Mouse (Mus musculus) liver (tissue): ENCODE data around the gene Tdrd7.

Experiments
- DNase-seq: peaks from one replicate; pipeline ENCODE4 v3.0.0-alpha.2; 2020; ENCODE audit warnings: mixed read lengths

Tdrd7 gene

GRCm38 (mm10) chr4:45972951-45973350 is 7.8 kb downstream of the Tdrd7 start:
- no peak for DNase-seq

- no peak for DNase-seq
Observed at GRCm38 (mm10) chr4:45976931-45977667, 12.0 kb downstream of the Tdrd7 start.

GRCm38 (mm10) chr4:45979916-45980315 is 14.8 kb downstream of the Tdrd7 start:
- DNase-seq = no peak

- DNase-seq = no peak
Observed at GRCm38 (mm10) chr4:45981054-45981453, 15.9 kb downstream of the Tdrd7 start.

GRCm38 (mm10) chr4:45990427-45991135 is 25.4 kb downstream of the Tdrd7 start:
- DNase-seq = no peak

GRCm38 (mm10) chr4:45998536-45998935 is 33.4 kb downstream of the Tdrd7 start:
- DNase-seq = no peak

GRCm38 (mm10) chr4:46008142-46008793 is 43.1 kb downstream of the Tdrd7 start:
- DNase-seq = no peak

- no peak for DNase-seq
Observed at GRCm38 (mm10) chr4:46011698-46012097, 46.6 kb downstream of the Tdrd7 start.

- DNase-seq = no peak
Observed at GRCm38 (mm10) chr4:46015605-46016004, 50.5 kb downstream of the Tdrd7 start.

- no peak for DNase-seq
Observed at GRCm38 (mm10) chr4:46023021-46023481, 57.9 kb downstream of the Tdrd7 start.

GRCm38 (mm10) chr4:46025893-46026292 is 60.8 kb downstream of the Tdrd7 start:
- DNase-seq = peak; percentile 71

- no peak for DNase-seq
Observed at GRCm38 (mm10) chr4:46028224-46028623, 63.1 kb downstream of the Tdrd7 start.

GRCm38 (mm10) chr4:46028781-46029180 is 63.6 kb downstream of the Tdrd7 start:
- no peak for DNase-seq

GRCm38 (mm10) chr4:46029552-46029951 is 64.4 kb downstream of the Tdrd7 start:
- DNase-seq = no peak

GRCm38 (mm10) chr4:46032448-46032847 is 67.3 kb downstream of the Tdrd7 start:
- DNase-seq = no peak

- peak; percentile 57 for DNase-seq
Observed at GRCm38 (mm10) chr4:46033197-46033596, 68.1 kb downstream of the Tdrd7 start.

GRCm38 (mm10) chr4:46038591-46038891 is 73.4 kb downstream of the Tdrd7 start:
- DNase-seq = no peak

GRCm38 (mm10) chr4:46038892-46039751 is 74.0 kb downstream of the Tdrd7 start, which contains the start of gene Tmod1:
Gene Tmod1 (plus strand): TSS chr4:46038935.
- DNase-seq = peak; percentile 93

GRCm38 (mm10) chr4:46039899-46040298 is 74.8 kb downstream of the Tdrd7 start:
- DNase-seq = peak; percentile 70

- DNase-seq = peak; percentile 87
Observed at GRCm38 (mm10) chr4:46040594-46041192, 75.6 kb downstream of the Tdrd7 start.

GRCm38 (mm10) chr4:46041761-46042504 is 76.8 kb downstream of the Tdrd7 start:
- DNase-seq = peak; percentile 71

- peak; percentile 84 for DNase-seq
Observed at GRCm38 (mm10) chr4:46042505-46042850, 77.3 kb downstream of the Tdrd7 start.
